Mouse (Mus musculus) liver, adult 2 months (tissue): Measurements from ENCODE around the gene Ccl2. TPM values are rescaled to one million over a fixed set of nuclear protein-coding genes. Genes with fewer than 3 reads are reported as not detected.

Experiments
- DNase-seq: peaks from one replicate; pipeline ENCODE4 v3.0.0-alpha.2; 2011; ENCODE audit warnings: low read depth, low spot score; ENCODE audit errors: extremely low read depth
- H3K27ac ChIP-seq: fragments of 200-500 bp; replicated peaks from 2 replicates; pipeline ENCODE4 v1.5.1; 2012; ENCODE audit warnings: low read depth, mild to moderate bottlenecking, control low read depth, inconsistent platforms, low read length; ENCODE audit not compliant: insufficient read depth
- H3K27me3 ChIP-seq: fragments of 200-500 bp; 2 replicates; pipeline ENCODE4 v1.6.1; 2012; ENCODE audit warnings: mild to moderate bottlenecking, moderate library complexity, low read length, inconsistent platforms; ENCODE audit not compliant: control insufficient read depth, insufficient read depth
- H3K36me3 ChIP-seq: fragments of 200-500 bp; 2 replicates; pipeline ENCODE4 v1.6.1; 2012; ENCODE audit warnings: low read length, inconsistent platforms; ENCODE audit not compliant: control insufficient read depth, insufficient read depth
- H3K4me1 ChIP-seq: fragments of 200-500 bp; 2 replicates; pipeline ENCODE4 v1.6.1; 2011; ENCODE audit warnings: low read length; ENCODE audit not compliant: control insufficient read depth, insufficient read depth
- H3K4me3 ChIP-seq: fragments of 200-500 bp; 2 replicates; pipeline ENCODE4 v1.5.1; 2011; ENCODE audit warnings: low read depth, mild to moderate bottlenecking, control low read depth, low read length, moderate library complexity; ENCODE audit not compliant: insufficient read depth
- H3K79me2 ChIP-seq: fragments of 200-500 bp; 2 replicates; pipeline ENCODE4 v1.6.1; 2012; ENCODE audit warnings: inconsistent platforms, mild to moderate bottlenecking, low read length, moderate library complexity; ENCODE audit not compliant: control insufficient read depth, insufficient read depth
- H3K9ac ChIP-seq: fragments of 200-500 bp; 2 replicates; pipeline ENCODE4 v1.6.1; 2012; ENCODE audit warnings: low read depth, mild to moderate bottlenecking, control low read depth, inconsistent platforms, low read length
- CTCF ChIP-seq: fragments of 200-500 bp; IDR thresholded peaks from 2 replicates; pipeline ENCODE4 v1.5.1; 2011; ENCODE audit warnings: low read depth, low read length, control low read depth
- POLR2A ChIP-seq: fragments of 200-500 bp; IDR thresholded peaks from 2 replicates; pipeline ENCODE4 v1.6.1; 2011; ENCODE audit warnings: low read length, control low read depth; ENCODE audit not compliant: insufficient read depth; ENCODE audit errors: extremely low read depth
- WGBS: fragments of 180-500 bp; shearing (Covaris S2); methylation state at CpG from one replicate; pipeline ENCODE4 v1.1.7; 2018; 5-methylcytosine and 5-hydroxymethylcytosine counted together
- polyA plus RNA-seq: library from polyadenylated mRNA; depleted of rRNA; stranded (reverse); fragments of >200 nt; gene quantifications from 2 replicates; pipeline ENCODE4 v1.2.3, GENCODE M21; 2012; rRNA removed
- total RNA-seq: library from RNA; depleted of rRNA; stranded (reverse); fragments of >200 nt; gene quantifications from 2 replicates; pipeline ENCODE4 v1.2.3, GENCODE M21; 2014; rRNA removed

Ccl2 gene
- total and polyA plus RNA-seq, 2 experiments, result 0.18 to 3.3 TPM

- Histone ChIP-seq H3K79me2 (no peaks in the 10 kb centered on the region), H3K4me3 (no peak overlapping the region), H3K9ac (no peak overlapping the region), H3K27me3 (no peaks in the 10 kb centered on the region), H3K4me1 (no peaks in the 10 kb centered on the region), H3K27ac (no peak overlapping the region), H3K36me3 (no peaks in the 10 kb centered on the region)
- WGBS, result 81% methylated on average over 3 of the region's 3 CpGs
- TF ChIP-seq POLR2A (no peak), CTCF (no peak)
- DNase-seq, result no peak
These were observed 38.3 kb downstream of the Ccl2 start for GRCm38 (mm10) chr11:82073686-82074085.

GRCm38 (mm10) chr11:82077031-82077430 lies 41.7 kb downstream of the Ccl2 start:
- Histone ChIP-seq H3K9ac (no peak overlapping the region), H3K4me3 (no peak overlapping the region), H3K4me1 (no peaks in the 10 kb centered on the region), H3K27me3 (no peaks in the 10 kb centered on the region), H3K36me3 (no peaks in the 10 kb centered on the region), H3K79me2 (no peaks in the 10 kb centered on the region), H3K27ac (no peak overlapping the region)
- WGBS, result 63% methylated on average over 3 of the region's 3 CpGs
- TF ChIP-seq CTCF (no peak), POLR2A (no peak)
- no peak for DNase-seq

GRCm38 (mm10) chr11:82078136-82078730 lies 42.9 kb downstream of the Ccl2 start:
- Histone ChIP-seq H3K36me3 (no peaks in the 10 kb centered on the region), H3K4me1 (no peaks in the 10 kb centered on the region), H3K79me2 (no peaks in the 10 kb centered on the region), H3K27ac (no peak overlapping the region), H3K9ac (no peak overlapping the region), H3K27me3 (no peaks in the 10 kb centered on the region), H3K4me3 (no peak overlapping the region)
- TF ChIP-seq POLR2A, result no peak
- TF ChIP-seq CTCF, result no peak
- peak; percentile 5 for DNase-seq

GRCm38 (mm10) chr11:82080865-82081264 lies 45.5 kb downstream of the Ccl2 start:
- Histone ChIP-seq H3K4me1 (no peaks in the 10 kb centered on the region), H3K27ac (no peak overlapping the region), H3K27me3 (no peaks in the 10 kb centered on the region), H3K4me3 (no peak overlapping the region), H3K36me3 (no peaks in the 10 kb centered on the region), H3K79me2 (no peaks in the 10 kb centered on the region), H3K9ac (no peak overlapping the region)
- whole genome bisulfite sequencing, result 64% methylated on average over 3 of the region's 3 CpGs
- no peak for DNase-seq
- TF ChIP-seq POLR2A (no peak), CTCF (no peak)

- DNase-seq, result no peak
- H3K9ac ChIP-seq, result no peak overlapping the region
- no peak overlapping the region for H3K4me3 ChIP-seq
- TF ChIP-seq POLR2A (no peak), CTCF (no peak)
- H3K4me1 ChIP-seq, result no peaks in the 10 kb centered on the region
- no peaks in the 10 kb centered on the region for H3K79me2 ChIP-seq
- no peaks in the 10 kb centered on the region for H3K36me3 ChIP-seq
- H3K27me3 ChIP-seq, result no peaks in the 10 kb centered on the region
- 95% methylated on average over 3 of the region's 3 CpGs for WGBS
- H3K27ac ChIP-seq, result no peak overlapping the region
These were observed 49.0 kb downstream of the Ccl2 start for GRCm38 (mm10) chr11:82084360-82084759.

Other genes with a start within 250 kb of the Ccl2 start
- gene 5530401A14Rik, start 174.9 kb upstream of the Ccl2 start, total RNA-seq, result not detected in 2 replicates
- gene 5530401A14Rik, start 174.9 kb upstream of the Ccl2 start, polyA plus RNA-seq, result not detected in 2 replicates
- gene Asic2, start 67.1 kb upstream of the Ccl2 start, total RNA-seq, result under 0.01 TPM in 1 of 2 replicates, not detected in the other
- gene Asic2, start 67.1 kb upstream of the Ccl2 start, polyA plus RNA-seq, result not detected in 2 replicates
- gene Gm17268, start 3.0 kb downstream of the Ccl2 start, total RNA-seq, result not detected in 2 replicates
- not detected in 2 replicates for gene Gm17268, start 3.0 kb downstream of the Ccl2 start, polyA plus RNA-seq
- 0.18 and 0.20 TPM in 2 replicates for gene Ccl7, start 10.1 kb downstream of the Ccl2 start, total RNA-seq
- gene Ccl7, start 10.1 kb downstream of the Ccl2 start, polyA plus RNA-seq, result not detected in 2 replicates
- gene Ccl11, start 22.3 kb downstream of the Ccl2 start, total RNA-seq, result 0.09 TPM in 1 of 2 replicates, not detected in the other
- gene Ccl11, start 22.3 kb downstream of the Ccl2 start, polyA plus RNA-seq, result 0.07 and 0.16 TPM in 2 replicates
- gene Ccl12, start 66.3 kb downstream of the Ccl2 start, total RNA-seq, result not detected in 2 replicates
- 0.20 TPM in 1 of 2 replicates, not detected in the other for gene Ccl12, start 66.3 kb downstream of the Ccl2 start, polyA plus RNA-seq
- 0.87 TPM in 1 of 2 replicates, not detected in the other for gene Ccl8, start 79.6 kb downstream of the Ccl2 start, total RNA-seq
- not detected in 2 replicates for gene Ccl8, start 79.6 kb downstream of the Ccl2 start, polyA plus RNA-seq